Mouse (Mus musculus) T-helper 1 cell (primary cell): ENCODE results near the gene Ufl1.
"Not testable (repeated sequence)": the region's sequence is repeated elsewhere in the genome, so short reads cannot be mapped to it uniquely, and the experiment has no call there.

Experiments used
- in situ Hi-C: fragments of 300-600 bp; cut with MboI, MseI; formaldehyde crosslinking; loops from one replicate; pipeline ENCODE4 v1.15.1; 2025; ENCODE audit warnings: high pct_unique_total_duplicates

The Ufl1 gene

GRCm38 (mm10) chr4:25281671-25282038, at the start of gene Ufl1:
TSS of gene Ufl1 (minus strand) at chr4:25281821.
- in situ Hi-C loops: loop anchor here (25.0 kb wide), 1 partner anchor 1056 kb away; the partner anchor contains the start of gene Manea

DNA sequence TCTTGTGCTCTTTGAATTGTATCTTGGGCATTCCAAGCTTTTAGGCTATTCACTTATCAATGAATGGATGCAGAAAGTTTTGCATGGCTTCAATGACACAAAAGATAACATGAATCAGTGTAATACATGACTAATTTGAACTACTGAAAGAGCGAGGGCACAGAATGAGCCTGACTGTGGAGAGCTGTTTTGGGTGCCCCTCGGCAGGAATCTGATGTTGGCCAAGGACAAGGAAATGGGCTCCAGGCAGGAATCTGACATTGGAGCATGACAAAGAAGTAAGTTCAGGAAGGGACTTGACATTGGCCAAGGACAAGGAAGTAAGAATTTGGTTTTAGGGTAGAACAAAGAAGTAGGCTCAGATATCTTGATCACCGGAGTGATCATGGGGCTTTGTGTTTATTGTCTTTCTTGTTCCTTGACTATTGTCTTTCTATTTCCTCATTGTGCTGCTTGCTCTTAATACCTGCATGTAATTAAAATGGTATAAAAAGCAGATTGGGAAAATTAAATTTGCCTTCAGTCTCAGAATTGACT, 44.1 kb upstream of the Ufl1 start:
- in situ Hi-C loops: no loop called here

DNA sequence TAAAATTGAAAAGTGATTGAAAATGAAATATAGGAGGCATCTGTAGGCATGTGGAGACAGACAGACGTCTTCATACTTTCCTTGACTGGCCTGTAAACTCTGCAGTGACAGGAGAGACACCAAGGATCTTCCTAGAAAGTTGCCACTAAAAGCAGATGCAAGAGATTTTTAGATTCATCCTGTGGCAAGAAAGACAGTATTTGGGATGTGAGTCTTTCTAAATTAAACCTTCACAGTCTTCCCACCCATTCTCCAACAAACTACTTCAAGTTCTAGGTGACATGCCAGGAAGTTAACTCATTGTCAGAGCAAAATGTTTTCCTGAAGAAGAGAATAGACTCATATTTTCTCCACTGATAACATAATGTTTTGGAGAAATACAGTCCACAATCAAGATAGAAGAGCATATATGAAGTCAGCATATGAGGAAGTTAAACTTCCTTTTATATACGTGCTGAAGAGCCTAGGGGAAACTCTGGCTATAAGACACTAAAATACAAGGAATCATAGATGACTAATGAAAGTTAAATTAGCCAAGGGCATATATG, 41.1 kb upstream of the Ufl1 start:
- in situ Hi-C loops: no loop called here

- in situ Hi-C loops: no loop called here
These were observed 32.1 kb upstream of the Ufl1 start for GRCm38 (mm10) chr4:25313767-25314166.

DNA sequence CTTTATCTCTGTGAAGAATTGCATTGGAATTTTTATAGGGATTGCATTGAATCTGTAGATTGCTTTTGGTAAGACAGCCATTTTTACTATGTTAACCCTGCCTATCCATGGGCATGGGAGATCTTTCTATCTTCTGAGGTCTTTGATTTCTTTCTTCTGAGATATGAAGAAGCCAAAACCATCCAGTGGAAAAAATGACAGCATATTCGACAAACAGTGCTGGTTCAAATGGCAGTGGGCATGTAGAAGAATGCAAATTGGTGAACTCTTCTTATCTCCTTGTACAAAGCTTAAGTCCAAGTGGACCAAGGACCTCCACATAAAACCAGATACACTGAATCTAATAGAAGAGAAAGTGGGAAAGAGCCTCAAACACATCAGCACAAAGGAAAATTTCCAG, 3.4 kb upstream of the Ufl1 start:
- in situ Hi-C loops: loop anchor here (25.0 kb wide), 1 partner anchor 1052 kb away; the partner anchor contains the start of gene Manea

DNA sequence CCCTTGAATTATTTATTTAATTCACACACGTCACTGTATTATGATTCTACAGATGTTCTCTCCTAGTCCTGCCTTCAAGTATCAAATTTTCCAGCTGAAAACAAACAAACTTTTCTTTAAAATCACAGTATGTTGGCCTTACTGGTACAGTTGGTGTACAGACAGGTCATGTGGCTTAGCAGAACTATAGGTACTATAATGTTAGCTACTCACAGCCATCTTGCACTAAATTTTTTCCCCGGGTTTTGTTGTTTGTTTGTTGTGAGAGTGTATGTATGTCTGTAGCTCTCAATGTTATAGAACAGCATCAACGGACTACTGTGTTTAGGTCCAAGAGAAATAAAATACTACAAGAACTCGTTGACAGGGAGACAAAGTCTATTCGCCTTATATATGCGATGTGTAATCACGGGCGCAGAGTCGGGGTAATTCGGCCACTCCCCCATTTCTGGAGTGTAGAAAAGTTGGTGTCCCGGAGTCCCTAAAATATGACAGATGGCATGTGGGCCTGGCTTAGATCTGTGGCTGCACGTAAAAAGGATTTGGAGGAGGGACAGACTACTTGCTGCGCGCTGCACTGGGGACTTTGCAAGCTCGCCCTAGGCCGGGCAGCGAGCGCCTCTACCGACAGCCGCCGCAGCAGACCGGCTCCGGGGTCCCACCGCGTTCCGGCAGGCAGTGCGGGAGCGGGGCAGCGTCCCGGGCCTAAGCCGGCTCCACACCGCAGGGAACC, 517 bp downstream of the Ufl1 start:
- in situ Hi-C loops: loop anchor here (25.0 kb wide), 1 partner anchor 1056 kb away; the partner anchor contains the start of gene Manea

GRCm38 (mm10) chr4:25272861-25273627, 8.6 kb downstream of the Ufl1 start:
- in situ Hi-C loops: loop anchor here (25.0 kb wide), 1 partner anchor 786 kb away; the partner anchor contains the start of gene Mms22l

DNA sequence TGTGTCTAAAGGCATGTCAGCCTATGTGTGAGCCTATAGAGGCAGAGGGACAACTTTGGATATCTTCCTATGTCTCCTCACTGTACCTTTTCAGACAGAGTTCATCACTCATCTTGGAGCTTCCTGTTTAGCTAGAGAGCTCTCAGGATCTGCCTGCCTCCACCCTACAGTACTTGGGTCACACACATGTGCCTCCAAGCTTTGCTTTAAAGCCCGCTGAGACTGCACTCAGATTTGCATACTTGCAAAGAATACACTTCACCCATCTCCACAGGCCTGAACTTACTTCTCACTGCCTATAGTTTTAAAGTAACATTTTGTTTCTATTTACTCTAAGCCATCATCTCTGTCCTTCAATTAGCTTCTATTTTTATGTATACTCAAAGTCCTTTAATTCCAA, 9.7 kb downstream of the Ufl1 start:
- in situ Hi-C loops: loop anchor here (25.0 kb wide), 1 partner anchor 785 kb away; the partner anchor contains the start of gene Mms22l

DNA sequence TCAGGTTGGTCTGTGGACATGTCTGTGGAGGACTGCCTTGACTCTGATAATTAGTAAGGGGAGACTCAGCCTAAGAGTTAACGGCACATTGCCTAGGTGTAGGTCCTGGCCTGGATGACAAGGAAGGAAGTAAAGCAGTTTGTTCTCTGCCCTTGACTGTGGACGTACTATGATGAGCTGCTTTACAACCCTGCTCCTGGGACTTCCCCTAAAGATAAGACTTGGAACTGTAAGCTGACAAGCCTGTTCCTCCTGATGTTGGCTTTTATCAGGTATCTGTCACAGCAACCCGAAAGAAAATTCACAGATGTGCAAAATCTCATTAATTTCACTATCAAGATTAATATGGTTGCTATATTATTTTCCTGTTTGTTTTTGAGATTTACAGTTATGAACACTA, 14.5 kb downstream of the Ufl1 start:
- in situ Hi-C loops: loop anchor here (25.0 kb wide), 1 partner anchor 780 kb away; the partner anchor contains the start of gene Mms22l

- in situ Hi-C loops: loop anchor here (25.0 kb wide), 1 partner anchor 771 kb away; the partner anchor contains the start of gene Mms22l
These were observed 23.7 kb downstream of the Ufl1 start for GRCm38 (mm10) chr4:25257822-25258398.

GRCm38 (mm10) chr4:25242776-25243175, 38.8 kb downstream of the Ufl1 start, which contains the start of gene Fhl5:
TSS of gene Fhl5 (minus strand) at chr4:25242876.
- in situ Hi-C loops: no loop called here

- in situ Hi-C loops: not testable (repeated sequence)
These were observed 46.0 kb downstream of the Ufl1 start for GRCm38 (mm10) chr4:25235663-25236062.

DNA sequence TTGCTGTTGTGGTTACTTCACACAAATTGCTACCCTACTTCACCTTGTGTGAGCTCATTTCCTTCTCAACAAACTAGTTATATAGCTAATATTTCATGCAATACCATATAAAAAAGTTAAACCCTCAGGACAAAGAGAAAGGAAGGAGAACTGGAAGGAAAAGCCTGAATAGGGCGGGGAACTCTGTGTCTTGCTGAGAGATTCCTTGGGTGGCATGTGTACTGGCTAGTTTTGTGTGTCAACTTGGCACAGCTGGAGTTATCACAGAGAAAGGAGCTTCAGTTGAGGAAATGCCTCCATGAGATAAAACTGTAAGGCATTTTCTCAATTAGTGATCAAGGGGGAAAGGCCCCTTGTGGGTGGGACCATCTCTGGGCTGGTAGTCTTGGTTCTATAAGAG, 47.9 kb downstream of the Ufl1 start:
- in situ Hi-C loops: not testable (repeated sequence)

DNA sequence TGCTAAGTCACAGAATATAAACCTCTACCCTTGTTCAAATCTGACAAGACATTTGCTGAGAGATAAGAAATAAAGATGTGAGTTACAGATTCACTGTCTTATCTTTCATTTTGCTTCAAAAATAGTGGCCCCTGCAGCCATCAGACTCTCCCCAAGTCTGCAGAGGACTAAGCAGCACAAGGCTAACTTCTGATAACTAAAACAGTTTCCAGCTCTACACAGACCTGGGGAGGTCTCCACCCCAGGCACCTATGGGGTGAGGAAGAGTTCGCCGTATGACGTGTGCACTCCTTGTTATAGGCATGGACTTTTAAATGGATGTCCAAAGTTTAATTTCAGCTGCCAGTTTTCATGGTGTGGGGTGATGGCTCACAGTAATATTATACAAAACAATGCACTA, 49.1 kb downstream of the Ufl1 start:
- in situ Hi-C loops: no loop called here

GRCm38 (mm10) chr4:25227527-25227926, 54.1 kb downstream of the Ufl1 start:
- in situ Hi-C loops: no loop called here

DNA sequence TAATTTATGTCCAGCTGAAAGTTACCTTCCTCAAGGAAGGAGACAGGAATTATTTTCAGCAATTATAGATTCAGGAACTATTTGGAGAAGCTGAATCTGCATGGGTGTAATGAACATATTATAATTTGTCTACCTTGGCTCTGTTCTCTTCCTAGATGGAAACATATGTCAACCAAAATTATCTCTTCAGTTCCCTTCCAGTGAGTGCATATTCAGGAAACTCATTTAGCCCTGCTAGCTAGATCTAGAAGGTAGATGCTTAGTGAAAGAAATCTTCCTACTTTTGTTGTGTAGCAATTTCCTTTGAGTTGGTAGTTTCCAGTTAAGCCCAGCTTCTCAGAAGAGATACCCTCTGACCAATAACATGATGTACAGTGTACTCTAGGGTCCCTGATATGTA, 59.7 kb downstream of the Ufl1 start:
- in situ Hi-C loops: no loop called here

DNA sequence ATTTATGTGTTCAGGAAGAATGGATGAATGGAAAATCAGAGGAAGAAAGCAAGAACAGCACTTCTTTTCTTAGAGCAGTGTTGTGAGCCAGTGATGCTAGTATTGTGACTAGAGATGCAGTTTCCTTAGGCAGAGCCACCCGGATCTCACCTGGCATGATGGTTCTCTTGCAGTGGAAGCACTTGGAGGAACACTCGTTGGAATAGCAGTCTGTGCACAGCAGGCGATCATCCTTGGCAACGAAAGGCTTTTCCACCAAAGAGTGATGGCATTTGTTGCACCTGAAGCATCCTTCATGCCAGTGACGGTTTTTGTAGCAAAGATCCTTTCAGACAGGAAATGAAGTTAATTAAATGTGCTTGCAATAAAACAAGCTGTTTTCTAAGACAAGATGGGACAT, 68.2 kb downstream of the Ufl1 start:
- in situ Hi-C loops: loop anchor here (10.0 kb wide), 1 partner anchor 1969 kb away; no protein-coding TSS in a partner anchor

- in situ Hi-C loops: no loop called here
These were observed 75.5 kb downstream of the Ufl1 start for GRCm38 (mm10) chr4:25206166-25206565.
